In the genomic region with DNA sequence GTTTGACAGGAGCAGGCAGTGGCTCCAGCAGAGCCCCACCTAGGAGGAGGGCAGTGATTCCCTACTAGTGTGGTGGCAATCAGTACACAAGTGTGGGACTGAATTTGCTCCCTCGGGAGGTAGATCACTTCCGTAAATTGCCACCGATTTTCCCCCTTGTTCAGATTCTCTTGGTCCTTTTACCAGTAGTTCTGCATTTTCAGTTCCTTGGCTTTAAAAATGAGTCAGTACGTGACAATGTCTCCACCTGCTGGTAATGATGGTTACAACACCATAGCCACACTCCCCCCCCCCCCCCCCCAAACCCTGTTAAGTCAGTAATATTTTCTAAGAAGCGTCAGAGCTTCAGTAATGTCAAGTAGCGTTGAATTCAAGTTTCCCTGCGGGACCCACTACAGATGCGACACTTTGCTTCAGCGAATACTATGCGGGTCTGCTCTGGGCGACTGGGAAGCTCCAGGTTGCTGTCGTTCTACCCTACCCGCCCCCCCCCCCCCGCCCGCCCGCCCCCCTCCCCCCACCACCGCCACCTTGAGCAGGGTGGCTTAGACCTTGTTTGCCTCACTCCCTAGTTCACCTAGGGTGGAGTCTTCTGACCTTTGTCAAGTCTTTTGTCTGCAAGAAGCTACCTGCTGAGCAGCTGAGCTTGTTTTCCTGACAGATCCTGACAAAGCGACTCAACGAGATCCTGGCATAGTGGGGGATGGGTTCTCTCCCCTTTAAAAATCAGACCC, we compare ENCODE assay signal across 8 mouse cellular contexts. TPM values are rescaled to one million over a fixed set of nuclear protein-coding genes. Genes with fewer than 3 reads are reported as not detected.
DNase-seq lines count a peak whose midpoint lies in the region; ATAC-seq and TF ChIP-seq lines count a peak whose summit lies in the region.

No protein-coding gene starts in this region.

- H3K4me2 ChIP-seq in embryonic facial prominence, embryonic 15.5 days (replicated peaks), result peak overlapping the region; percentile 52
- H3K4me2 ChIP-seq in heart, embryonic 15.5 days, result peak overlapping the region; percentile 71
- H3K4me2 ChIP-seq in liver, embryonic 11.5 days, result peak overlapping the region; percentile 61
- peak overlapping the region; percentile 70 for H3K4me2 ChIP-seq in myocyte (ENCODE audit: low read depth)
- peak overlapping the region; percentile 59 for H3K4me2 ChIP-seq in stomach, embryonic 16.5 days (ENCODE audit: low read depth, low read length)

- no peak overlapping the region for H3ac ChIP-seq in myocyte (ENCODE audit: control insufficient read depth, insufficient read length)

- peak overlapping the region; percentile 26; the same call in 1 of the 2 replicates for H3K9ac ChIP-seq in embryonic facial prominence, embryonic 15.5 days
- peak overlapping the region; percentile 34 for H3K9ac ChIP-seq in heart, embryonic 15.5 days
- H3K9ac ChIP-seq in liver, embryonic 11.5 days (ENCODE audit: low read depth, low read length), result no peak overlapping the region
- H3K9ac ChIP-seq in stomach, embryonic 16.5 days (ENCODE audit: low read length), result peak overlapping the region; percentile 74

- no peaks in the 10 kb centered on the region for H3K9me3 ChIP-seq in embryonic facial prominence, embryonic 15.5 days (replicated peaks)
- no peaks in the 10 kb centered on the region for H3K9me3 ChIP-seq in heart, embryonic 15.5 days (replicated peaks)
- no peaks in the 10 kb centered on the region for H3K9me3 ChIP-seq in liver, embryonic 11.5 days (ENCODE audit: control insufficient read depth, low read length)
- H3K9me3 ChIP-seq in stomach, embryonic 16.5 days (replicated peaks; ENCODE audit: control insufficient read depth, low read length), result no peaks in the 10 kb centered on the region

- DNase-seq in ES-CJ7 (ENCODE audit: low read depth, low spot score), result peak; percentile 99
- DNase-seq in kidney, postnatal 14 days, result peak; percentile 69
- DNase-seq in liver, embryonic 11.5 days (ENCODE audit: low spot score), result peak; percentile 48

- H3K79me2 ChIP-seq in myocyte (ENCODE audit: control insufficient read depth, insufficient read depth), result no peaks in the 10 kb centered on the region

- no peaks in the 10 kb centered on the region for H3K36me3 ChIP-seq in embryonic facial prominence, embryonic 15.5 days
- no peaks in the 10 kb centered on the region for H3K36me3 ChIP-seq in heart, embryonic 15.5 days
- no peaks in the 10 kb centered on the region for H3K36me3 ChIP-seq in liver, embryonic 11.5 days (ENCODE audit: control insufficient read depth, insufficient read depth, low read length)
- no peaks in the 10 kb centered on the region for H3K36me3 ChIP-seq in myocyte (ENCODE audit: control insufficient read depth, insufficient read depth)
- no peaks in the 10 kb centered on the region for H3K36me3 ChIP-seq in stomach, embryonic 16.5 days (ENCODE audit: control insufficient read depth, insufficient read depth, low read length)

- no peak overlapping the region for H3K27ac ChIP-seq in bone marrow macrophage, adult 2 months (ENCODE audit: insufficient read depth, low read depth, low read length)
- no peak overlapping the region for H3K27ac ChIP-seq in embryonic facial prominence, embryonic 15.5 days (replicated peaks)
- no peak overlapping the region for H3K27ac ChIP-seq in heart, embryonic 15.5 days
- H3K27ac ChIP-seq in liver, embryonic 11.5 days (ENCODE audit: low read depth, low read length), result no peak overlapping the region
- no peak overlapping the region for H3K27ac ChIP-seq in stomach, embryonic 16.5 days (ENCODE audit: low read length)

- H3K4me1 ChIP-seq in bone marrow macrophage, adult 2 months (ENCODE audit: control insufficient read depth, insufficient read depth, low read length), result no peaks in the 10 kb centered on the region
- H3K4me1 ChIP-seq in embryonic facial prominence, embryonic 15.5 days, result peaks cover 5% of the 10 kb centered on the region; the same call in 1 of the 2 replicates
- 0 out of 2 replicates have a peak, but pooled peaks cover 5% of the 10 kb centered on the region for H3K4me1 ChIP-seq in heart, embryonic 15.5 days (replicated peaks)
- no peaks in the 10 kb centered on the region for H3K4me1 ChIP-seq in liver, embryonic 11.5 days (replicated peaks; ENCODE audit: control insufficient read depth, insufficient read depth, low read length)
- H3K4me1 ChIP-seq in stomach, embryonic 16.5 days (ENCODE audit: control insufficient read depth, insufficient read depth, low read length), result peaks cover 6% of the 10 kb centered on the region; the same call in 1 of the 2 replicates

- under 1% methylated on average over 17 of the region's 19 CpGs for WGBS in embryonic facial prominence, embryonic 15.5 days
- under 1% methylated on average over 13 of the region's 19 CpGs for WGBS in heart, embryonic 15.5 days
- 2% methylated on average over 15 of the region's 19 CpGs for WGBS in liver, embryonic 11.5 days
- under 1% methylated on average over 14 of the region's 19 CpGs for WGBS in stomach, embryonic 16.5 days

- H3K27me3 ChIP-seq in embryonic facial prominence, embryonic 15.5 days, result no peaks in the 10 kb centered on the region
- no peaks in the 10 kb centered on the region for H3K27me3 ChIP-seq in heart, embryonic 15.5 days
- H3K27me3 ChIP-seq in liver, embryonic 11.5 days (replicated peaks; ENCODE audit: control insufficient read depth, insufficient read depth, low read length), result no peaks in the 10 kb centered on the region
- H3K27me3 ChIP-seq in myocyte (ENCODE audit: control insufficient read depth, insufficient read depth, insufficient read length), result no peaks in the 10 kb centered on the region
- no peaks in the 10 kb centered on the region for H3K27me3 ChIP-seq in stomach, embryonic 16.5 days (ENCODE audit: control insufficient read depth, insufficient read depth, low read length)

- TF ChIP-seq POLR2A in bone marrow macrophage, adult 2 months (IDR thresholded peaks at IDR 0.05; ENCODE audit: borderline replicate concordance, low read depth, low read length), result no peak
- no peak for TF ChIP-seq POLR2A in myocyte (IDR thresholded peaks at IDR 0.05; ENCODE audit: insufficient read length, low read depth)

- H3K4me3 ChIP-seq in bone marrow macrophage, adult 2 months (ENCODE audit: insufficient read depth, low read length), result peak overlapping the region; percentile 44
- peak overlapping the region; percentile 38 for H3K4me3 ChIP-seq in embryonic facial prominence, embryonic 15.5 days (replicated peaks)
- H3K4me3 ChIP-seq in heart, embryonic 15.5 days, result peak overlapping the region; percentile 49
- peak overlapping the region; percentile 41 for H3K4me3 ChIP-seq in liver, embryonic 11.5 days (ENCODE audit: low read depth, low read length)
- no peak overlapping the region for H3K4me3 ChIP-seq in myocyte
- H3K4me3 ChIP-seq in stomach, embryonic 16.5 days (replicated peaks; ENCODE audit: low read length), result peak overlapping the region; percentile 43

- ATAC-seq in embryonic facial prominence, embryonic 15.5 days (ENCODE audit: insufficient number of reproducible peaks, low FRiP score, low TSS enrichment, low read depth), result peak; percentile 19
- 0 out of 2 replicates have a peak, but pooled peaks have one; percentile 43 for ATAC-seq in heart, embryonic 15.5 days (replicated peaks; ENCODE audit: insufficient number of reproducible peaks, insufficient read depth, low FRiP score, low read depth)
- peak; percentile 45; the same call in 1 of the 2 replicates for ATAC-seq in liver, embryonic 11.5 days (replicated peaks; ENCODE audit: low FRiP score)
- ATAC-seq in stomach, embryonic 16.5 days (ENCODE audit: insufficient read depth, low FRiP score), result no peak

- no peak for TF ChIP-seq CTCF in bone marrow macrophage, adult 2 months (IDR thresholded peaks at IDR 0.05; ENCODE audit: low read depth, low read length)

TF ChIP-seq in myocyte, 11 proteins besides CTCF, POLR2A, EP300 and RAD21:
- TF ChIP-seq TCF12 (IDR thresholded peaks at IDR 0.05; ENCODE audit: insufficient read depth, poor library complexity, severe bottlenecking) (no peak), POLR2AphosphoS2 (IDR thresholded peaks at IDR 0.05; ENCODE audit: insufficient read length, low read depth) (no peak), SRF (IDR thresholded peaks at IDR 0.05; ENCODE audit: control insufficient read depth, insufficient read length, low read depth) (no peak), CEBPB (IDR thresholded peaks at IDR 0.05; ENCODE audit: insufficient read depth, poor library complexity, severe bottlenecking) (no peak), E2F4 (IDR thresholded peaks at IDR 0.05; ENCODE audit: insufficient read depth) (no peak)

RNA-seq across cellular contexts. Expression of gene Gm10037, which starts 13.4 kb away (rescaled TPM):
- polyA plus RNA-seq in bone marrow macrophage, adult 2 months (2012; ENCODE audit: insufficient read depth, insufficient read length, missing spikeins), result 2.1 TPM in 1 of 2 replicates, not detected in the other
- 3.3 and 4.7 TPM in 2 replicates for polyA plus RNA-seq in embryonic facial prominence, embryonic 15.5 days (2015; fragmentation: Nextera tagmentation; extraction: Ambion mirVana)
- 1.0 and 2.4 TPM in 2 replicates for polyA plus RNA-seq in heart, embryonic 15.5 days (2015; fragmentation: Nextera tagmentation; extraction: Ambion mirVana)
- polyA plus RNA-seq in liver, embryonic 11.5 days (2014; fragmentation: Nextera tagmentation; extraction: Ambion mirVana), result 0.71 and 0.96 TPM in 2 replicates
- not detected for polyA plus RNA-seq in myocyte (2012; fragmentation: generic; extraction: Trizol)
- polyA plus RNA-seq in stomach, embryonic 16.5 days (2015; fragmentation: Nextera tagmentation; extraction: Ambion mirVana), result 2.3 and 3.0 TPM in 2 replicates

RNA-seq across cellular contexts. Expression of gene BC048507, which starts 18.8 kb away (rescaled TPM):
- not detected in 2 replicates for polyA plus RNA-seq in bone marrow macrophage, adult 2 months (2012; ENCODE audit: insufficient read depth, insufficient read length, missing spikeins)
- not detected in 2 replicates for polyA plus RNA-seq in embryonic facial prominence, embryonic 15.5 days (2015; fragmentation: Nextera tagmentation; extraction: Ambion mirVana)
- polyA plus RNA-seq in heart, embryonic 15.5 days (2015; fragmentation: Nextera tagmentation; extraction: Ambion mirVana), result not detected in 2 replicates
- polyA plus RNA-seq in liver, embryonic 11.5 days (2014; fragmentation: Nextera tagmentation; extraction: Ambion mirVana), result not detected in 2 replicates
- not detected for polyA plus RNA-seq in myocyte (2012; fragmentation: generic; extraction: Trizol)
- not detected in 2 replicates for polyA plus RNA-seq in stomach, embryonic 16.5 days (2015; fragmentation: Nextera tagmentation; extraction: Ambion mirVana)

RNA-seq across cellular contexts. Expression of gene Zfp273, which starts 30.7 kb away (rescaled TPM):
- polyA plus RNA-seq in bone marrow macrophage, adult 2 months (2012; ENCODE audit: insufficient read depth, insufficient read length, missing spikeins), result 3.6 and 4.7 TPM in 2 replicates
- polyA plus RNA-seq in embryonic facial prominence, embryonic 15.5 days (2015; fragmentation: Nextera tagmentation; extraction: Ambion mirVana), result 7.2 and 8.3 TPM in 2 replicates
- 4.9 and 5.3 TPM in 2 replicates for polyA plus RNA-seq in heart, embryonic 15.5 days (2015; fragmentation: Nextera tagmentation; extraction: Ambion mirVana)
- 3.6 and 4.0 TPM in 2 replicates for polyA plus RNA-seq in liver, embryonic 11.5 days (2014; fragmentation: Nextera tagmentation; extraction: Ambion mirVana)
- polyA plus RNA-seq in myocyte (2012; fragmentation: generic; extraction: Trizol), result 0.17 TPM
- polyA plus RNA-seq in stomach, embryonic 16.5 days (2015; fragmentation: Nextera tagmentation; extraction: Ambion mirVana), result 5.6 and 5.9 TPM in 2 replicates

Comparison
In these comparisons a context has a peak if more than half of its experiments do, and no peak if none do; other contexts are left out.
1. DNase-seq: peak in every context shown above with its lines; median percentile 99 in ES-CJ7; 69 in kidney, postnatal 14 days; 48 in liver, embryonic 11.5 days.